Mouse (Mus musculus): Measurements from ENCODE around the gene Ppp1r14b. TPM values are rescaled to one million over a fixed set of nuclear protein-coding genes. Genes with fewer than 3 reads are reported as not detected.

The Ppp1r14b gene
- total RNA-seq, 1 experiment from 2014 or later: 31.2 TPM

DNA sequence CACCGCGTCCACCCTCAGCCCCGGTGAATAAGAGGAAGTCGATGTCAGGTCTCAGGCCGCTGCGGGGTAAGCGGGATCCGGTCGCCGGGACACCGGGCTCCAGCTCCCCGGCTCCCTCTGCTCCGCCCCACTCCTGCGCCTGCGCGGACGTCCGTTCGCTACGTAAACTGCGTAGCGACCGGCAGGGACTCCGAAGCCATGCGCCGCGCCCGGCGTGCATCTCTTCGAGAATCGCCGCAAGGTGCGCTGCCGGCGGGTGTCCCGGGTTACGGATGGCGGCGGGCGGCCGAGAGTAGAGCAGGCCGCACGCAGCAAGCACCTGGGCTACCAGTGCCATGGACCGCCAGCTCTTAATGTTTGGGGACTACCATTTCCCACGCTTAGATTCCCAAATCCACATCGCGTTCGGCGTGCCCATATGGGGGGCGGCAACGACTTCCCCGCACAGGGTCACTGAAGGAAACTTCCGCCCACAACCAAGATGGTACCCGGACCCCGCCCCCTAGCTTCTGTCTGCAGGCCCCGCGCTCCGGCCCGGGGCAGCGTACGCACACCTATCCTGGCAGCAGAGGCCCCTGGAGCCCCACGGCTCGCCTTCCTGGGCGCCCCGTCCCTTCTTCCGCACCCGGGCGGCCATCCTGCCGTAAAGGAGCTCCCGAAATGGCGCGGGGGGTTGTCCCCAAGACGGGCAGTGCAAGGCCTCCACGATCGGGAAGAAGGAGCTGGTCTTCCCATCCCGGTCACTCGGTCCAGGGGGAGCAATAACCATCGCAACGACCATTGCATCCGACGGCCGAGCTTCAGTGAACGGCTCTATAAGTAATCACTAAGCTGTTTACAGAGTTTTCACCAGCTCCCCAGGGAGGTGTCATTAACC lies 33.2 kb upstream of the Ppp1r14b start, which contains the start of gene Bad:
TSS of gene Bad (plus strand) at position 490 of the 877 bp plus-strand sequence.
- peak; percentile 53 for ATAC-seq (replicated peaks; ENCODE audit: insufficient number of reproducible peaks, low FRiP score, low TSS enrichment, poor library complexity, severe bottlenecking)

DNA sequence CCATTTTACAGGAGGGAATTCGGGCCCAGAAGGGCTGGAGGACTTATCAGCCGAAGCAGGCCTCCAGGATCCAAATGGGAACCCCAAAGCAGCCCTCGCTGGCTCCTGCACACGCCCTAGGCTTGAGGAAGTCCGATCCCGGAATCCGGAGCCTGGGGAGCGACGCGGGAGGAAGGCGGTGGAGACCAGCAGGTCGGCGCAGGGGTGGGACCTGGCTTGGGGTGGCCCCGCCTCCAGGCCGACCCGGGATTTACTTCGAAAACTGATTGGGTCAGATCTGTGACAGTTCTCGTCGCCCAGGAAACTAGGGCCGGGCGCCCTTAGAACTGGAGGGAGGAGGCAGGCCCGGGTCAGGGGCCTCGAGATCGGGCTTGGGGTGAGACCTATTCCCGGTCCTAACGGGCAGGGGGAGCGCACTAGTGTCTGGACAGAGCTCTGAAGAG lies 32.5 kb upstream of the Ppp1r14b start, which contains the start of gene Gpr137:
TSS of gene Gpr137 (minus strand) at position 232 of the 443 bp plus-strand sequence.
- peak; percentile 75 for ATAC-seq (replicated peaks; ENCODE audit: insufficient number of reproducible peaks, low FRiP score, low TSS enrichment, poor library complexity, severe bottlenecking)

DNA sequence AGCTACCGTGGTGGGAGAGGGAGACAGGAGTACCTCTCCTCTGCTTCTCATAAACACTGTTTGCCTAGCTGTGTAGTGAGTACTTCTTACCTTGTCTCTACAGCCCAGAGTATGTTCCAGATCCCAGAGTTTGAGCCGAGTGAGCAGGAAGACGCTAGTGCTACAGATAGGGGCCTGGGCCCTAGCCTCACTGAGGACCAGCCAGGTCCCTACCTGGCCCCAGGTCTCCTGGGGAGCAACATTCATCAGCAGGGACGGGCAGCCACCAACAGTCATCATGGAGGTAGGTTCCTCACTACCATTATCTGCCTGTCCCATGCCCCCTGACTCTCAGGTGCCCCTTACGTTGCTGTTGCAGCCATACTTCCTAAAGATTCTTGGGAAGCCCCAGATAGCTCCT lies 32.0 kb upstream of the Ppp1r14b start:
- no peak for ATAC-seq (replicated peaks; ENCODE audit: insufficient number of reproducible peaks, low FRiP score, low TSS enrichment, poor library complexity, severe bottlenecking)

DNA sequence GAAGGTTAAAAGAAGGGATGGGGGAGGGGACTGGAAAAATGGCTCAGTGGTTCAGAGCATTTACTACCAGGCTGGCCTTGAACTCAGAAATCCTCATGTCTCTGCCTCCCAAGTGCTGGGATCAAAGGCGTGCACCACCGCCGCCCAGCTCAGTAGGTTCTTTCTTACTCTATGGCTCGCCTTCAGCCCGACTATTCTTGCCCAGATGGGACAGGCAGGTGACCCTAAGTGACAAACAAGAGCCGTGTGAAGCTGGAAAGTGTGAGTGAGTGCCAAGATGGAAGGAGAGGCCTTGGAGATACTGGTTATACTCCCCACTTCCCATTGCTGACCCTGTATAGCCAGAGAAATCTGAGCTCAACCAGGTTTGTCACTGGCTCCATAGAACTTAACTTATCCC lies 31.1 kb upstream of the Ppp1r14b start:
- no peak for ATAC-seq (replicated peaks; ENCODE audit: insufficient number of reproducible peaks, low FRiP score, low TSS enrichment, poor library complexity, severe bottlenecking)

DNA sequence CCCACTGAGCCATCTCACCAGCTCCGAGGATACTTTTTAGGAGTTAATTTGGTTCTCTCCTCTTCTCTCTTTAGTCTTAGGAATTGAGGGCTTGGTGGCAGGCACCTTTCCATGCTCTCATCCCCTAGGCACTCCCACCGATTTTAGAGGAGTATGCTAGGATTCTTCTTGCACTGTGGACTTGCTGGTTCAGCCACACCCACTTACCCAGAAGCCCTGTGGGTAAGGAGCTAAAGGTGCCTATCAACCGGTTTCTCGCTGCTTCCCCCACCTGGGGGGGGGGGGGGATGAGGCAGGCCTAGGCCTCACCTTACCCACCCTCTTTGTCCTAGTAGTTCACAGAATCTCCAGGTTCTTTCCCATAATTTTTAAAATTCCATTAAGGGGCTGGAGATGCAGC lies 27.0 kb upstream of the Ppp1r14b start:
- ATAC-seq (replicated peaks; ENCODE audit: insufficient number of reproducible peaks, low FRiP score, low TSS enrichment, poor library complexity, severe bottlenecking): no peak

DNA sequence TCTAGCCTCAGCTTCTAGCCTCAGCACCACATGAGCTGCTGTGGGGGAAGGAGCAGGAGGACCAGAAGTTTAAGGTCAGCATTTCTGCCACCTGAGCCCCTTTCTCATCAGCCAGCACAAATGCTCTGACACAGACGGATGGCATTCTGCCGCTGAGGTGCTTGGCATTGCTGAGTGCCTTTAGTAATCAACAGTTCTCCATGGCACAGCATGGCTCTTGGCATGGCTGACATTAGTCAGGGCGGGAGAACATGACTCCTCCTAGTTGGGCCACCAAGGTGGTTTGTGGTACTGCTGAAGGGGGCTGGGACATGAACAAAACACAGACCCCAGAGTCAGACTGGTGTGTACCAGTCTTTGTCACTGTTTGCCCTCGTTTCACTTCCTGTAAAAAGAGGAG lies 26.6 kb upstream of the Ppp1r14b start:
- no peak for ATAC-seq (replicated peaks; ENCODE audit: insufficient number of reproducible peaks, low FRiP score, low TSS enrichment, poor library complexity, severe bottlenecking)

DNA sequence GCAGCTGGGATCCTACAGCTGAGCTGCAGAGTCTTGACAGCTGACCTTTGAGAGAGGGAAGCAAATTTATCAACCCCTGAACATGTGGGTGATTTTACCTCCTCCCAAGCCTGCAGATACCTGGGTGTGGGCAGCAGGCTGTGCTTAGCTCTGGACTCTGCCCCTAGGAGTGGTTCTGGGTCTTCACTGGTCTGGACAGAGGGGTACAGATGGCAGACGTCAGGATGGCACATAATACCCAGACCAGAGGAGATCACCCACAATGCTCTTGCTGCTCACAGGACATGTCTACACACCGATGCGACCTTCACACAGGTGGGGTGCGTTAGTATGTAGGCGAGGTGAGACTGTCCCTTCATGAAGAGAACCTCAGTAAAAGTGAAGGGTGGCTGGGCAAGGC lies 25.2 kb upstream of the Ppp1r14b start:
- no peak for ATAC-seq (replicated peaks; ENCODE audit: insufficient number of reproducible peaks, low FRiP score, low TSS enrichment, poor library complexity, severe bottlenecking)

DNA sequence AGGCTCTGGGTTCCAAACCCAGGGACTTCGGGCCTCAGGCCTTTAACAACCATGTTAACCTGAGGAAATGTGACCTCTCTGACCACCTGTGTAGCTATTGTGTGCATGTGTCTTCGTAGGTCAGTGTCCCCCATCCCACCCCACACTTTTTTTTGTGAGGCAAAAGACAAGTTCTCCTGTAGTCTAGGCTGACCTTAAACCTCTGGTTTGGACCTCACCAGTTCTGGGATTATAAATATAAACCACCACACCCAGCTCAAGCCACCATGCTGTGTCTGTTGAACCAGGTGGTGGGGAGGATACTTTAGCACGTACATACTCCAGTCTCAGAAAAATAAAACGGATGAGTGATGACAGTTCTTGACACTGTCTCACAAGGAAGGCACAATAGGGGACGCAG lies 24.8 kb upstream of the Ppp1r14b start:
- no peak for ATAC-seq (replicated peaks; ENCODE audit: insufficient number of reproducible peaks, low FRiP score, low TSS enrichment, poor library complexity, severe bottlenecking)

DNA sequence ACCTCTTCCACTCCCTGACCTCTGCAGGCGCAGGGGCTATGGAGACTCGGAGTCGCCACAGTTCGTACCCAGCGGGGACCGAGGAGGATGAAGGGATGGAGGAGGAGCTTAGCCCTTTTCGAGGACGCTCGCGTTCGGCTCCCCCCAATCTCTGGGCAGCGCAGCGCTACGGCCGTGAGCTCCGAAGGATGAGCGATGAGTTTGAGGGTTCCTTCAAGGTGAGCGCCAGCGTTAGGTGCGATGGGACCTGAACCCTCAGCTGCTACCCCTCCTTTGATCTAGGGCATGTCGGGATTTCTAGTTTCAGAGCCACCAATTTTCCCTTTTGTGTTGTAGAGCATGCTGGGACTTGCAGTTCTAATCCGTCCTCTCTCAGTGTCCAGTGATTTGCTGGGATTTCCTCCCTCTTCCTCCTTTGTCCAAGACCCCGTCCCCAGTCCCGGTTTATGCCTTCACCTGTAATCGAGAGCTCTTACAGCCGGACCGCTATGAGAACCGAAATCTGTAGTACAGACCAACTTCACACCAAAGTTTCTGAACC lies 24.1 kb upstream of the Ppp1r14b start:
- 0 out of 2 replicates have a peak, but pooled peaks have one; percentile 1 for ATAC-seq (replicated peaks; ENCODE audit: insufficient number of reproducible peaks, low FRiP score, low TSS enrichment, poor library complexity, severe bottlenecking)

DNA sequence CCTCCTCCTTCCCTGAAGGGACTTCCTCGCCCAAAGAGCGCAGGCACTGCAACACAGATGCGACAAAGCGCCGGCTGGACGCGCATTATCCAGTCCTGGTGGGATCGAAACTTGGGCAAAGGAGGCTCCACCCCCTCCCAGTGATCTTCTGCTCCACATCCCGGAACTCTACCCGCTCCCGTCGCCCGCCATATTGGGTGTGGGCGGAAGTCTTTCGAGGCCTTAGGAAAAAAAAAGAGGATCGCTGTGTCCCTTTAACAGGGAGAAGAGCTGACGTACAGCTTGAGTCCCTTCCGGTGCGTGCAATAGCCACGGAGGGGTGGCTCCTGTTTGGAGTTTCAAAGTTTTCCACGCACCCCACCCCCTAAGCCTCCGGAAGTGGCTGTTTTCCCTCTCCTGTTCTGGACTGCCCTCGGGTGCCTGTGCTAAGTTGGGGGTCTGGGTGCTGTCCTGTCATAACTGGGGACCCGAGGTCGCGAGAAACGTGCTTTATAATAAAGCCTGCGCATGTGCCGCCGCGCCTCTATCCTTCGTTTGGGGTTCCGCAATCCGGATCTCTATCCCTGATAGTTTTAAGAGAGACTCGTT lies 23.3 kb upstream of the Ppp1r14b start:
- peak; percentile 77 for ATAC-seq (replicated peaks; ENCODE audit: insufficient number of reproducible peaks, low FRiP score, low TSS enrichment, poor library complexity, severe bottlenecking)

DNA sequence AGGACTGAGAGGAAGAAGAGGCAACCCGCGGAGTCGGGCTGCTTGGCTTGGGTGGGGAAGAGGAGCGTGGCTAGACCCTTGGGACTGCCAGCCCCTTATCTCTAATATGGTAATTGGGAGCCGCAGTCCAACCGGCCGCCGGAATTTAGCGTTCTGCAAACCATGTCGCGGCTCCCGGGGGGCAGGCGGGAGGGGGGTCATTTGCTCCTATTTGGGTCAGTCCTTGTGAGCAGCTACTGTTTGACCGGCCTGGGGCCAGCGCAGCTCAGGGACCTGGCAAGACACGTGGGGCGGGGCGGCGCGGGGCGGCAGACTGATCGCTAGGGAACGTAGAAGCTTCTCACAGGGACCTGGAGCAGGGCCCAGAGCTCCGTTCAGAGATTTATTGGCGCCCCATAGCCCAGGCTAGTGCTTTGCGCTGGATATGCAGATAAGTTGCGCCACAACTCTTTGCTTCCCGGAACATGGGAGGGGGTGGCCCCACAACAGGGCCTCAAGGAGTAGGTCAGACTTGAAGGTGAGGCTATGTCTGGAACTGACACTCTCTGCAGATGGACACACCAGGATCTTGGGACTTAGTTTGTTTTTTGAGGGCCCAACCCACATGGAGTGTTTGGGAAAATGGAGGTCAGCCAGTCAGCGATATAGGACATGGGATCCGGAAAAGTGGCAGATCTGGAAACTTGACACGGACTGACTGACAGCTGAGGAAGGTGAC lies 22.6 kb upstream of the Ppp1r14b start:
- 0 out of 2 replicates have a peak, but pooled peaks have one; percentile 7 for ATAC-seq (replicated peaks; ENCODE audit: insufficient number of reproducible peaks, low FRiP score, low TSS enrichment, poor library complexity, severe bottlenecking)

DNA sequence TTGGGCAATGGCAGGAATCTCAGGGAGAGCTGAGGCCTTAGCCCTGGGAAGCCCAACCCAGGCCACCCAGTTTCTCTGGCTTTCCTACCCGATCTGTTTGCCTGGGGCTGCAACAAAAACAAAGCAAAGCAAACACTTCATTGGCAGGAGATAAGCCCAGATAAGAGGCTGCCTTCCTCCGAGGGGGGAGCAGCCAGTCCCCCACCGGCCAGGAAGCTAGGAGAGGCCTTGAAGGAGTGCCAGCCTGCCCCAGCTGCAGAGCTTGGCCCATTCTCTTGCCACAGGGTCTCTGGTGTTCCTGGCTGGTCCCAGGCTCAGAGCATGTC lies 22.1 kb upstream of the Ppp1r14b start:
- ATAC-seq (replicated peaks; ENCODE audit: insufficient number of reproducible peaks, low FRiP score, low TSS enrichment, poor library complexity, severe bottlenecking): no peak

DNA sequence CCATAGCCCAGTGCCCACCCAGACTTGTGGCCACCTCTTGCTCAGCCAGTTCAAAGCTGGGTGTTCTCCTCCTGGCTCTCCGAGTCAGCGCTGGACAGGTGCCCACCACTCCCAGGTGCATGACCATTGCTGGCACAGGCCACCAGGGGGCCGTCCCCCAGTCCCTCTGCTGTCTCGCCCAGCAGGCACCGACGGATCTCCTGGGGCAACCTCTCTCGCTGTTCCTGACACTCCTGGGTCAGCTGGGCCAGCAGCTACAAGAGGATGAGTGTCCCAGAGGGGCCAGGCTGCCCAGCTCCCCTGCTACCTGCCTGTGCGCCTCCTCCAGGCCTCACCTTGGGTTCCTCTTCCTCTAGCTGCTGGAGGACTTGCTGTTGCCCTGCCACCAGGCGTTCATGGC lies 20.7 kb upstream of the Ppp1r14b start:
- ATAC-seq (replicated peaks; ENCODE audit: insufficient number of reproducible peaks, low FRiP score, low TSS enrichment, poor library complexity, severe bottlenecking): no peak

DNA sequence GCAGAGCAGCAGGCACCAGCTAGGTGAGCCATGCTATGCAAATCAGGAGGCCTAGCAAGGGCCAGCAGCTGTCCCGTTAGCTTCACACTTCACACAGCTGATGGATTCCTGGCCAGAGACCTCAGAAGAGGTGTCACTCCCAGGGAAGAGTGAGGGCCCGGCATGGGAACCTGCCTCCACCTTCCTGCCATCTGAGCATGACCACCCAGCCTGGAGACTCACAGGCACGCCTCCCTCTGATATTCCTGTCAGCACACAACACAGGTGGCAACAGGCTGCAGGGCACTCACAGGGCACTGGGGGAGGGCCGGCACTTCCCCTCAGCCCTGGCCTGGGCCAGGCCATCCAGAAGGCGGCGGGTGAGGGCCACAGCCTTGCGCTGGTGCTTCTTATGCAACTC lies 19.3 kb upstream of the Ppp1r14b start:
- ATAC-seq (replicated peaks; ENCODE audit: insufficient number of reproducible peaks, low FRiP score, low TSS enrichment, poor library complexity, severe bottlenecking): no peak

DNA sequence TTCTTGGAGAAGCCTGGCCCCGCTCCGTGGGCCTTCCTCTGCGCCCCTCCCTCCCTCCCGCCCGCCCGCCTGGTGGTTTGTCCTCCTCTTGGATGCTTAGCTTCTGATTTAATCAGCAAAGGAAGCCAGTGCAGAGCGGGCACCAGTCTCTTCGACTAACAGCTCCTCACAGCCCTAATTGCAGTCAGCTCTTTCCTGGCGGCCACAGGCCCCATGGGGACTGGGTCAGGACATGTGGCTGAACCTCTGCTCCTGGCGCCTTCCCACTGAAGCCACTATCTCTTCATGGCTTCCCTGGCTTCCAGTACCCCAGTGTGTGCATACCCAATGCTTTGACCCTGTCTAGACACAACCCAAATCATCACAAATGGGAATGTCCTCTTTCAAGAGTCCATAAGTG lies 18.3 kb upstream of the Ppp1r14b start:
- ATAC-seq (replicated peaks; ENCODE audit: insufficient number of reproducible peaks, low FRiP score, low TSS enrichment, poor library complexity, severe bottlenecking): no peak

DNA sequence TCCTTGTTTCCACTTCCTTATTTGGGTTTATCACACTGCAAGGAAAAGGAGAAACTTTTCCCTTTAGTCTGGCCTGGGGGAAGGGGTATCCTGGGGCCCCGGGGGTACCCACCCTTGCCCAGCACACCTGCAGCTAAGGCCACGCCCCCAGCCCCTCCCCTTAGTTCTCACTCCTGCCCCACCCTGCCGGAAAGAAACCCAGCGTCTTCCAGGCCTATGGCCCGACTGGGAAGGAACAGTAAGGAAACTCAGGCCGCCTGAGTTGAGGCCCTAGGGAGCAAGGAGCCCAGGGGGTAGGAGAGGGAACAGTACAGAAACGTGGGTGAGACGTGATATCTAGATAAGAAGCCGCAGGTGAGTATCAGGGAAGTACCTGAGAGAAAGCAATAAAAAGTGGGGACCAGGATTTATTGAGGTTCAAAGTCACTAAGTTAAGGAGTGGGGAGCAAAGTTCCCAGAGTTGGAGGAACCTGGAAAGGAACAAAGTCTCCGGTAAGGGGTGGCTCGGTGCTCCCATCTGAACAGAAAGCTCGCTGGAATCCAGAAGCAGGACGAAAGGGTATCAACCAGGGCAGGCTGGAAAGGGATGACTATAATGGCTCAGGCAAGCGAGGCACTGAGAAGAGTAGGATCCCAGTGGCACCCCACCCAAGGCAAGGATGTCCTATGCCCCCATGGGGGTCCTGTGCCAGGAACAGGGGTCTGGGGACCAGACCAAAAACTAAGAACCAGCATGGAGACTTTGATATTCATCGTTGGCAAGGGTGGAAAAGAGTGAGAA lies 6.1 kb upstream of the Ppp1r14b start:
- ATAC-seq (replicated peaks; ENCODE audit: insufficient number of reproducible peaks, low FRiP score, low TSS enrichment, poor library complexity, severe bottlenecking): no peak

DNA sequence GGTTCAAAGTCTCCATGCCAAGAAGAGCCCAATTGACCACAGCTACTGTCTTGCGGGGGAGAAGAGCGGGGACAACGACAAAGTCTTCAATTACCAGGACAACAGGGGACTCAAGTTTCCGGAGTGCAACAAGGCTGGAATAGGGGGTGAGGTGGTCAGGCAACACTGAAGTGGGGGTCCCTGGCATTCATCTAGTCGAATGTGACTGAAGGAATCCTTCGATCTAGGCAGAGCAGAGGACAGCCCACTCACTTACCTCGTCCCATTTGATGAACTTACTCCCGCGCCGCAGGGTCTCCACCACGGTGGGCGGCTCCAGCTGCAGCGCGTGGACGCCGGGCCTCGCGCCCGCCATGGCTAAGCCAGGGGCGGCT lies 5.5 kb upstream of the Ppp1r14b start:
- ATAC-seq (replicated peaks; ENCODE audit: insufficient number of reproducible peaks, low FRiP score, low TSS enrichment, poor library complexity, severe bottlenecking): no peak

DNA sequence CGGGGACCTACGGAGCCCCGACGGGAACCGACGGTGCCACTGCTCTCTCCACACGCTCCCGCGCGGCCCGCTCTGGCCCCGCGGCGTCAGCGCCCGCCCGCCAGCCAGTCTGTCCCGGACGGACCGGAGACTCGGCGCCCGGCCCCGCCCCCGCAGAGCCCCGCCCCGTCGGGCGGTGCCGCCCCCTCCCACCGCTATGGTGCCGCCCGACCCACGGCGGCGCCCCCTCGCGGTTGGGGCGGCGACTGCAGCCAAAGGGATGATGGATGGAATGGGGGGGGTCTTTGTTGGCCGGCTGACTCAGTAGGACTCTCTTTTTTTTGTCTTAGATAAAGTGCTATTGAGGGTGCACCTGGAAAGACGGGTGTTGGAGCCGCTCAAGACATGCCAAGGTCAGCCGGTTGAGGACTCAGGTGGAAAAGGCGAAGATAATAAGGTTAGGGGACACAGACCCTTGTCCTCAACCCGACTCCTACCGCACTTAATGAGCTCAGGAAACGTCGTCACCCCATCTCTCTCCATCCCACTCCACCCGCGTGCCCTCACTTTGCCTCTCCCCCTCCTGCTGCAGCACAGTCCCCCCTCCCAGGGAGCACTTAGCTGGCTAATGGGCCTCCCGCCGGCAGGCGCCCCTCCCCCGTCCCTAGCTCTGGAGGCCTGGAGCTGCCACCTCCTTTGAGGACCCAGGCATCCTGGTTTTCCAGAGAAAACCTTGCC lies 4.9 kb upstream of the Ppp1r14b start:
- no peak for ATAC-seq (replicated peaks; ENCODE audit: insufficient number of reproducible peaks, low FRiP score, low TSS enrichment, poor library complexity, severe bottlenecking)

All from monocyte, adult 5-6 weeks (primary cell).